Mouse (Mus musculus) brain, embryonic 14.5 days (tissue): ENCODE data around the gene Arl9.

ENCODE experiments used
- CTCF ChIP-seq: fragments of 200-500 bp; IDR thresholded peaks from 2 replicates; pipeline ENCODE4 v1.5.1; 2012; ENCODE audit warnings: inconsistent platforms, mild to moderate bottlenecking, moderate library complexity, borderline replicate concordance; ENCODE audit not compliant: insufficient read depth, insufficient read length; ENCODE audit errors: extremely low read depth
- POLR2A ChIP-seq: fragments of 200-500 bp; IDR thresholded peaks from 2 replicates; pipeline ENCODE4 v1.6.1; 2012; ENCODE audit warnings: mild to moderate bottlenecking, inconsistent platforms, borderline replicate concordance; ENCODE audit not compliant: poor library complexity, insufficient read depth, insufficient read length, severe bottlenecking; ENCODE audit errors: extremely low read depth

DNA sequence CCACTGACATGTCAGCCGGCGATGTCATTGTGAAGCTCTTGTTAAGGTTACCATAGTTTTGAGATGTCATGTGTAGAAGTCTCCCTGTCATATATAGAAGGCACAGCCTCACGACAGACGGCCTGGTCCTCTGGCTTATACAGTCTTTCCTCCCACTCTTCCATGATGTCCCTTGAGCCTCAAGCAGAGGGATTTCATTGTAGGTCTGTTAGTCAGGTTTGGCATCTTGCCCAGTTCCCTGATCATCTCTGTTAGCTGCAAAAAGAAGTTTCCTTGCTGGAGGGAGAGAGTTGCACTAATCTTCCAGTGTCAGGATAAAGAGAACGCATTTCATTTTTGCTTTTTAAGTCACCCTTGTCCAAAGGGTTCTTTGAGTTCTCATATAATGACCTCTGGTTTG, 48.8 kb downstream of the Arl9 start:
- TF ChIP-seq POLR2A (no peak), CTCF (no peak)
